Mouse (Mus musculus) spleen, adult 2 months (tissue): ENCODE measurements around the gene Itga11. TPM values are rescaled to one million over a fixed set of nuclear protein-coding genes. Genes with fewer than 3 reads are reported as not detected.
"Not testable (repeated sequence)": the region's sequence is repeated elsewhere in the genome, so short reads cannot be mapped to it uniquely, and the experiment has no call there.

Experiments
- DNase-seq, 2 experiments: peaks; one replicate each; pipeline versions ENCODE4 v3.0.0 to v3.0.0-alpha.2; 2012 to 2021; ENCODE audit warnings: low spot score in 2 of 2, low read depth in 1 of 2
- H3K27ac ChIP-seq: fragments of 200-500 bp; 2 replicates; pipeline ENCODE4 v1.5.1; 2012; ENCODE audit warnings: low read length, inconsistent platforms; ENCODE audit not compliant: insufficient read depth
- H3K27me3 ChIP-seq: fragments of 200-500 bp; 2 replicates; pipeline ENCODE4 v1.6.1; 2012; ENCODE audit warnings: mild to moderate bottlenecking, moderate library complexity, low read length, inconsistent platforms; ENCODE audit not compliant: control insufficient read depth, insufficient read depth
- H3K36me3 ChIP-seq: fragments of 200-500 bp; 2 replicates; pipeline ENCODE4 v1.6.1; 2012; ENCODE audit warnings: mild to moderate bottlenecking, low read length, inconsistent platforms; ENCODE audit not compliant: control insufficient read depth, insufficient read depth
- H3K4me1 ChIP-seq: fragments of 200-500 bp; 2 replicates; pipeline ENCODE4 v1.6.1; 2011; ENCODE audit warnings: inconsistent platforms; ENCODE audit not compliant: control insufficient read depth, insufficient read depth, insufficient read length
- H3K4me3 ChIP-seq: fragments of 200-500 bp; 2 replicates; pipeline ENCODE4 v1.5.1; 2011; ENCODE audit warnings: mild to moderate bottlenecking, inconsistent platforms; ENCODE audit not compliant: insufficient read depth, insufficient read length; ENCODE audit errors: extremely low read depth
- CTCF ChIP-seq: fragments of 200-500 bp; IDR thresholded peaks from 2 replicates; pipeline ENCODE4 v1.5.1; 2011; ENCODE audit warnings: mild to moderate bottlenecking, inconsistent platforms; ENCODE audit not compliant: insufficient read depth, insufficient read length, insufficient replicate concordance; ENCODE audit errors: extremely low read depth
- POLR2A ChIP-seq: fragments of 200-500 bp; IDR thresholded peaks from 2 replicates; pipeline ENCODE4 v1.6.1; 2011; ENCODE audit warnings: low read depth, low read length, inconsistent platforms
- WGBS: fragments of 180-500 bp; shearing (Covaris S2); methylation state at CpG from one replicate; pipeline ENCODE4 v1.1.7; 2018; 5-methylcytosine and 5-hydroxymethylcytosine counted together
- polyA plus RNA-seq: library from polyadenylated mRNA; depleted of rRNA; stranded (reverse); fragments of >200 nt; gene quantifications from 2 replicates; pipeline ENCODE4 v1.2.3, GENCODE M21; 2012

The Itga11 gene
- polyA plus RNA-seq, 1 experiment = 2.0 TPM

- WGBS = 9% methylated on average over 5 of the region's 5 CpGs
- Histone ChIP-seq H3K27ac (no peak overlapping the region), H3K4me3 (no peak overlapping the region), H3K36me3 (no peaks in the 10 kb centered on the region), H3K4me1 (no peaks in the 10 kb centered on the region), H3K27me3 (no peaks in the 10 kb centered on the region)
- TF ChIP-seq CTCF (peak; percentile 51; the same call in 1 of the 2 replicates), POLR2A (no peak)
- DNase-seq = peak; percentile 12 to 22
Measured at GRCm38 (mm10) chr9:62777461-62777860, 99.8 kb downstream of the Itga11 start.

- Histone ChIP-seq H3K4me1 (no peaks in the 10 kb centered on the region), H3K4me3 (no peak overlapping the region), H3K36me3 (no peaks in the 10 kb centered on the region), H3K27ac (no peak overlapping the region), H3K27me3 (no peaks in the 10 kb centered on the region)
- no peak for DNase-seq
- 89% methylated on average over 9 of the region's 9 CpGs for WGBS
- TF ChIP-seq CTCF (no peak), POLR2A (no peak)
Measured at GRCm38 (mm10) chr9:62778721-62779120, 101.1 kb downstream of the Itga11 start.

GRCm38 (mm10) chr9:62781965-62782364 lies 104.3 kb downstream of the Itga11 start:
- no peaks in the 10 kb centered on the region for H3K4me1 ChIP-seq
- H3K4me3 ChIP-seq = no peak overlapping the region
- TF ChIP-seq POLR2A (no peak), CTCF (no peak)
- H3K27ac ChIP-seq = no peak overlapping the region
- 81% methylated on average over 3 of the region's 3 CpGs for WGBS
- no peaks in the 10 kb centered on the region for H3K36me3 ChIP-seq
- no peak for DNase-seq
- no peaks in the 10 kb centered on the region for H3K27me3 ChIP-seq

GRCm38 (mm10) chr9:62782976-62783781 lies 105.6 kb downstream of the Itga11 start:
- WGBS = 78% methylated on average over 16 of the region's 16 CpGs
- Histone ChIP-seq H3K4me1 (no peaks in the 10 kb centered on the region), H3K4me3 (no peak overlapping the region), H3K27ac (no peak overlapping the region), H3K27me3 (no peaks in the 10 kb centered on the region), H3K36me3 (no peaks in the 10 kb centered on the region)
- DNase-seq = no peak
- no peak for TF ChIP-seq POLR2A
- no peak for TF ChIP-seq CTCF

- Histone ChIP-seq H3K4me1 (no peaks in the 10 kb centered on the region), H3K36me3 (no peaks in the 10 kb centered on the region), H3K4me3 (no peak overlapping the region), H3K27ac (no peak overlapping the region), H3K27me3 (no peaks in the 10 kb centered on the region)
- TF ChIP-seq CTCF (no peak), POLR2A (no peak)
- WGBS = 99% methylated on average over 2 of the region's 2 CpGs
- DNase-seq = no peak
Measured at GRCm38 (mm10) chr9:62784233-62784632, 106.6 kb downstream of the Itga11 start.

- Histone ChIP-seq H3K4me1 (no peaks in the 10 kb centered on the region), H3K27ac (no peak overlapping the region), H3K27me3 (no peaks in the 10 kb centered on the region), H3K4me3 (no peak overlapping the region), H3K36me3 (no peaks in the 10 kb centered on the region)
- TF ChIP-seq CTCF (no peak), POLR2A (no peak)
- DNase-seq = no peak
- WGBS = 84% methylated on average over 5 of the region's 5 CpGs
Measured at GRCm38 (mm10) chr9:62786721-62787120, 109.1 kb downstream of the Itga11 start.

GRCm38 (mm10) chr9:62789856-62790255 lies 112.2 kb downstream of the Itga11 start:
- TF ChIP-seq CTCF (no peak), POLR2A (no peak)
- no peaks in the 10 kb centered on the region; the same call in 1 of the 2 replicates for H3K36me3 ChIP-seq
- DNase-seq = no peak
- WGBS = 95% methylated on average over 12 of the region's 12 CpGs
- no peak overlapping the region for H3K4me3 ChIP-seq
- H3K27me3 ChIP-seq = no peaks in the 10 kb centered on the region
- H3K27ac ChIP-seq = no peak overlapping the region
- H3K4me1 ChIP-seq = no peaks in the 10 kb centered on the region

- H3K36me3 ChIP-seq, DNase-seq, H3K4me3 ChIP-seq, H3K27me3 ChIP-seq, H3K27ac ChIP-seq, H3K4me1 ChIP-seq: not testable (repeated sequence)
- WGBS = 98% methylated on average over 2 of the region's 2 CpGs
Measured at GRCm38 (mm10) chr9:62799218-62799617, 121.6 kb downstream of the Itga11 start.
